Mouse (Mus musculus) adrenal gland, postnatal 4 days (tissue): ENCODE measurements at regions not wholly inside any gene's neighbourhood (a gene's known extent, or its start where the extent isn't known, plus 50 kb on each side); places are given as distances from the start of the nearest gene placed in this dataset.
"Not testable (repeated sequence)": the region's sequence is repeated elsewhere in the genome, so short reads cannot be mapped to it uniquely, and the experiment has no call there.

ENCODE experiments used
- DNase-seq, 2 experiments: peaks; one replicate each; pipeline ENCODE4 v3.0.0; 2021 to 2022; ENCODE audit warnings: low spot score in 2 of 2, mixed read lengths in 2 of 2

- DNase-seq, result no peak
Observed at GRCm38 (mm10) chr2:78280219-78280915, 334.2 kb upstream of the Cwc22 start.

GRCm38 (mm10) chr2:78279382-78280056 is 333.3 kb upstream of the Cwc22 start:
- no peak for DNase-seq

GRCm38 (mm10) chr2:78278630-78279029 is 332.5 kb upstream of the Cwc22 start:
- DNase-seq, result no peak

GRCm38 (mm10) chr2:78277699-78278098 is 331.5 kb upstream of the Cwc22 start:
- no peak for DNase-seq

GRCm38 (mm10) chr2:78274122-78274521 is 327.9 kb upstream of the Cwc22 start:
- no peak for DNase-seq

GRCm38 (mm10) chr2:78268705-78269104 is 322.5 kb upstream of the Cwc22 start:
- no peak for DNase-seq

- no peak for DNase-seq
Observed at GRCm38 (mm10) chr2:78267527-78268375, 321.6 kb upstream of the Cwc22 start.

GRCm38 (mm10) chr2:78253601-78254097 is 307.5 kb upstream of the Cwc22 start:
- DNase-seq, result no peak

- no peak for DNase-seq
Observed at GRCm38 (mm10) chr2:78246354-78246753, 300.2 kb upstream of the Cwc22 start.

GRCm38 (mm10) chr2:78240299-78240698 is 294.1 kb upstream of the Cwc22 start:
- no peak for DNase-seq

GRCm38 (mm10) chr2:78225383-78226100 is 279.4 kb upstream of the Cwc22 start:
- DNase-seq, result not testable (repeated sequence)

- no peak for DNase-seq
Observed at GRCm38 (mm10) chr2:78214469-78214868, 268.3 kb upstream of the Cwc22 start.

GRCm38 (mm10) chr2:78205125-78205524 is 258.9 kb upstream of the Cwc22 start:
- no peak for DNase-seq

- DNase-seq, result no peak
Observed at GRCm38 (mm10) chr2:78196006-78196405, 249.8 kb upstream of the Cwc22 start.

GRCm38 (mm10) chr2:78189620-78190019 is 243.4 kb upstream of the Cwc22 start:
- DNase-seq, result no peak

- no peak for DNase-seq
Observed at GRCm38 (mm10) chr2:78184950-78185349, 238.8 kb upstream of the Cwc22 start.

GRCm38 (mm10) chr2:78173784-78174183 is 227.6 kb upstream of the Cwc22 start:
- no peak for DNase-seq

GRCm38 (mm10) chr2:78172819-78173218 is 226.6 kb upstream of the Cwc22 start:
- no peak for DNase-seq

GRCm38 (mm10) chr2:78170162-78170747 is 224.1 kb upstream of the Cwc22 start:
- no peak for DNase-seq

- DNase-seq, result no peak
Observed at GRCm38 (mm10) chr2:78165429-78165828, 219.3 kb upstream of the Cwc22 start.
